Mouse (Mus musculus) hindbrain, embryonic 13.5 days (tissue): ENCODE results near the gene Cactin. TPM values are rescaled to one million over a fixed set of nuclear protein-coding genes. Genes with fewer than 3 reads are reported as not detected.
A peak's percentile ranks its signal among the peaks of the same experiment; 100 is the strongest.

Experiments used
- ATAC-seq: fragments of 200-750 bp; cut with Nextera tagmentation; 2 replicates; pipeline ENCODE4 v1.8.0; 2017; ENCODE audit warnings: moderate TSS enrichment; ENCODE audit not compliant: low FRiP score
- H3K27ac ChIP-seq: fragments of 300-500 bp; sonication (generic); 2 replicates; pipeline ENCODE4 v1.5.1; 2015; ENCODE audit warnings: inconsistent platforms, mild to moderate bottlenecking, moderate library complexity
- H3K27me3 ChIP-seq: fragments of 300-500 bp; sonication (generic); 2 replicates; pipeline ENCODE4 v1.6.1; 2015; ENCODE audit warnings: mild to moderate bottlenecking, inconsistent platforms
- H3K36me3 ChIP-seq: fragments of 300-500 bp; sonication (generic); 2 replicates; pipeline ENCODE4 v1.6.1; 2015; ENCODE audit warnings: mild to moderate bottlenecking, inconsistent platforms
- H3K4me1 ChIP-seq: fragments of 300-500 bp; sonication (generic); replicated peaks from 2 replicates; pipeline ENCODE4 v1.6.1; 2015; ENCODE audit warnings: inconsistent platforms
- H3K4me2 ChIP-seq: fragments of 300-500 bp; sonication (generic); 2 replicates; pipeline ENCODE4 v1.6.1; 2015; ENCODE audit warnings: inconsistent platforms, mild to moderate bottlenecking, moderate library complexity
- H3K4me3 ChIP-seq: fragments of 300-500 bp; sonication (generic); 2 replicates; pipeline ENCODE4 v1.5.1; 2015; ENCODE audit warnings: mild to moderate bottlenecking, inconsistent platforms
- H3K9ac ChIP-seq: fragments of 300-500 bp; sonication (generic); 2 replicates; pipeline ENCODE4 v1.6.1; 2015; ENCODE audit warnings: mild to moderate bottlenecking, inconsistent platforms
- H3K9me3 ChIP-seq: fragments of 300-500 bp; sonication (generic); 2 replicates; pipeline ENCODE4 v1.6.1; 2016; ENCODE audit warnings: inconsistent platforms
- WGBS: fragments of 180-500 bp; shearing (Covaris S2); methylation state at CpG from one replicate; pipeline ENCODE4 v1.1.7; 2015; 5-methylcytosine and 5-hydroxymethylcytosine counted together
- polyA plus RNA-seq: library from polyadenylated mRNA; unstranded; fragments of >200 nt; fragmentation: Nextera tagmentation; extraction: Ambion mirVana; gene quantifications from 2 replicates; pipeline ENCODE4 v1.2.1, GENCODE M21; 2015

Cactin gene
- polyA plus RNA-seq, 1 experiment from 2014 or later, result 33.5 TPM

DNA sequence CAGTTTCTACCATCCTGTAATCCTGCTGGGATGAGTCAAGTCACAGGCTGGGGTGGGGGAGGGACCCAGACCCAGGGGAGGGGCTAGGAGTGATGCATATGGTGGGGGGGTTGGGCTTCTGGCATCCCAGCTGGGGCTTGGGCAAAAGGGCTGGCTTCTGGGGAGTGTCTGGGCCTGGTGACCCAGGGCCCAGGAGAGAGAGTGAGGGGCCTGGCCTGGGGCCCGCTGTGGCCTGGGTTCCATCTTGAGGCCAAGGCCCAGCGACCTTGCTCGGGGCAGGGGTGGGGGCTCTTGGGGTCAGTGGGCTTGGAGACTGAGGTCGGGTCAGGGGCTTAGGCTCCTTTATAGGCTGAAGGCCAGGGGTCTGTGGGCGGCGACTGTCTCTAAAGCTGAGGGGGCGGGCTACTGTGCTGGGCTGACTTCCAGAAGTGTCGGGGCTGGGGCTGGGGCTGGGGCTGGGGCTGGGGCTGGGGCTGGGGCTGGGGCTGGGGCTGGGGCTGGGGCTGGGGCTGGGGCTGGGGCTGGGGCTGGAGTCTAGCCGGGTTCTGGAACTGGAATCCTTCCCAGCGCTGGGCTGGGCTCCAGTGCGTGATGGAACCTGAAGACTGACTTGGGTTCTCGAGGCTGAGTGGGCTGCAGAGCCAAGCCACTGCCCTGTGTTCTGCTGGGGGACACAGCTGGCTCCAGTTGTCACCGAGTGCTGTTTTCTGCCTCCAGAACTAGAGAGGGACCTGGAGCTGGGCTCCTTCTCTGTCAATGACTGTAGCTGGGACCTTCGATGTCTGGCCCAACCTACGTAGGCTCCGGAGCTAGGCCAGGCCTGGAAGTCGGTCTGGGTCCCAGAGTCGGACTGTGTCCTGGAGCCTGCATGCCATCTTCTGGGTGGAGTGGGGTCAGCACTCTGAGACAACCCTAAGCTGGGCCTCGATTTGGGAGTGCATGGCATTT is 14.8 kb downstream of the Cactin start:
- Histone ChIP-seq H3K36me3 (no peaks in the 10 kb centered on the region), H3K27ac (no peak overlapping the region), H3K9me3 (no peaks in the 10 kb centered on the region), H3K9ac (0 out of 2 replicates have a peak overlapping the region, but pooled peaks have one; percentile 19), H3K4me2 (no peak overlapping the region), H3K27me3 (peaks cover 63% of the 10 kb centered on the region), H3K4me1 (peaks cover 12% of the 10 kb centered on the region), H3K4me3 (no peak overlapping the region)
- WGBS, result 41% methylated on average over 15 of the region's 19 CpGs
- ATAC-seq, result no peak

DNA sequence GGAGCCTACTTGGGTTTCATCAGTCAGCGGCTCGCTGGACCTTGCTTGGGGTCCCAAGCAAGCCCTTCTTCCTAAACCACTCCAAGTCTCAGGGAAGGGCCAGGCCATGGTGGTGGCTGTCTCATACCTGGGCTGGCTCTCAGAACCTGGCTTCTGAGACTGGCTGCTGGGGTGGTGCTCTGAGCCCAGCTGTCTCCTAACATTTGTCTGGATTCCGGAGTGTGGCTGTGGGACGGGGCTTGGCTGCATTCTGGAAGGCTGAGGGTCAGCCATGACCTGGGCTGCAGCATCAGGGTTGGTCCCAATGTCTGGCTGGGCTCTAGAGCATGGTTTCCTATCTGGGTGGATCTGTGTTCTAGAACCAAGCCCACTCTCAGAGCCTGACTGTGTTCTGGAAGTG is 15.7 kb downstream of the Cactin start:
- Histone ChIP-seq H3K4me2 (no peak overlapping the region), H3K27ac (no peak overlapping the region), H3K36me3 (no peaks in the 10 kb centered on the region), H3K9ac (no peak overlapping the region), H3K4me3 (no peak overlapping the region), H3K4me1 (peaks cover 12% of the 10 kb centered on the region), H3K27me3 (peaks cover 69% of the 10 kb centered on the region), H3K9me3 (no peaks in the 10 kb centered on the region)
- ATAC-seq, result no peak
- 93% methylated on average over 4 of the region's 4 CpGs for WGBS

DNA sequence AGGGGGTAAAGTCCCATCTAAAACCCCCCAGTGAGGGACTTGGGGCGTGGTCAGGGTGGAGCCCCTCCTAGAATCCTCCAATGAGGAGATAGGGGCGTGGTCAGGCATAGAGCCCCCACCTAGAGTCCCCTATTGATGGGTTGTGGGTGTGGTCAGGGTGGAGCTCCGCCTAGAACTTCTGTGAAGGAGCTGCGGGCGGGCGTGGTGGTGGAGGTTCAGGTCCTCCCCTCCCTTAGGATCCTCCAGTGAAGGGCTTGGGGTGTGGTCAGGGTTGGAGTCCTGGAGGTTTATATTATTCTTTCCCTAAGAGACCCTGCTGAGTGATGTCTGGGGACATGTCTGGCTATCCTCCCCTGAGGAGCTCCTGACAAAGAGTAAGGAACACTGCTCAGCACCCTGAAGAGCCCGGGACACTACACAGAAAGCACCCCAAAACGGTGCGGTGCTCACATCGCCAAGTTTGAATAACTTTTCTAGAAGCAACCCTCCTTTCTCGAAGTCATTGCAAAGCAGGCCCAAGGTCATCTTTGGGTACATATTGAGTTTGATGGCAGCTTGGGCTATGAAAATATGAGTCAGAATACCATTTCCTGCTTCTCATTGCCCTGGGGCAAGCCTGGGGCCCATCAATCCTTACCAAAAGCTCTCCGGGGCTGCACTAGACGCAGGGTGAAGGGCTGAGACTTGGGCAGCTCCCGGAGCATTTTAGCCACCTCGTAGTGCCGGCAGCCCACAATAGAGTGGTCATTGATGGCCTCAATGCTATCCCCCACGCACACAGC is 19.8 kb downstream of the Cactin start:
- no peak overlapping the region for H3K27ac ChIP-seq
- H3K4me1 ChIP-seq, result peaks cover 8% of the 10 kb centered on the region
- peaks cover 79% of the 10 kb centered on the region for H3K27me3 ChIP-seq
- ATAC-seq, result no peak
- H3K4me2 ChIP-seq, result no peak overlapping the region
- no peaks in the 10 kb centered on the region for H3K36me3 ChIP-seq
- no peak overlapping the region for H3K4me3 ChIP-seq
- no peaks in the 10 kb centered on the region for H3K9me3 ChIP-seq
- WGBS, result 34% methylated on average over 17 of the region's 17 CpGs
- H3K9ac ChIP-seq, result no peak overlapping the region

DNA sequence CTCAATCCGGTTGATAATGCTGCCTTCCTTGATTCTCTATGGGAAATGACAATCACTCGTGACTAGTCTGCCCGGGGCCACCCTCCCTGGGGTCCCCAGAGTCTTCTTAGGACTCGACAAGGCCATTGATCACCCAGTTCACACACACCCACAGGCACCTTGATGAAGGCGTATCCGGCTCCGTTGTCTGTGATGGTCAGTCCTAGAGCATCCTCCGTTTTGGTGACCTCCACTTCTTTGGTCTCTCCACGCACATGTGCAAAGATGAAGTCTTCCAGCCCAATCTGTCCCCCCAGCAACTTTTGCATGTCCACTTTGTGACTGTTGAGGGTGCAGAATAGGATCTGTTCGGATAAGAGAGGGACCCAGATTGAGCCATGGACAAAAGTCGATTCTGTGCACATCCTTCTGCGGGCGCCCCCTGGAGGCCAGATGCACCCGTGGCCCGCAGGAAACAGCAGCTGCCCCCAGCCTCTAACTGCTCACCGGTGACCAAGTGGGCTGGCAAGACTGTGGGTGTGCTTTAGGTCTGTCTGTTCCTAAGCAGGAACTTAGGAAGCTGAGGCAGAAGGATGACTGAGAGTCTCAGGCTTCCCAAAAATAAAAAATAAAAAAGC is 20.5 kb downstream of the Cactin start:
- no peaks in the 10 kb centered on the region for H3K36me3 ChIP-seq
- H3K9me3 ChIP-seq, result no peaks in the 10 kb centered on the region
- ATAC-seq, result no peak
- H3K4me1 ChIP-seq, result peaks cover 10% of the 10 kb centered on the region
- no peak overlapping the region for H3K4me2 ChIP-seq
- H3K4me3 ChIP-seq, result no peak overlapping the region
- WGBS, result 36% methylated on average over 16 of the region's 16 CpGs
- peaks cover 86% of the 10 kb centered on the region for H3K27me3 ChIP-seq
- no peak overlapping the region for H3K27ac ChIP-seq
- no peak overlapping the region for H3K9ac ChIP-seq

DNA sequence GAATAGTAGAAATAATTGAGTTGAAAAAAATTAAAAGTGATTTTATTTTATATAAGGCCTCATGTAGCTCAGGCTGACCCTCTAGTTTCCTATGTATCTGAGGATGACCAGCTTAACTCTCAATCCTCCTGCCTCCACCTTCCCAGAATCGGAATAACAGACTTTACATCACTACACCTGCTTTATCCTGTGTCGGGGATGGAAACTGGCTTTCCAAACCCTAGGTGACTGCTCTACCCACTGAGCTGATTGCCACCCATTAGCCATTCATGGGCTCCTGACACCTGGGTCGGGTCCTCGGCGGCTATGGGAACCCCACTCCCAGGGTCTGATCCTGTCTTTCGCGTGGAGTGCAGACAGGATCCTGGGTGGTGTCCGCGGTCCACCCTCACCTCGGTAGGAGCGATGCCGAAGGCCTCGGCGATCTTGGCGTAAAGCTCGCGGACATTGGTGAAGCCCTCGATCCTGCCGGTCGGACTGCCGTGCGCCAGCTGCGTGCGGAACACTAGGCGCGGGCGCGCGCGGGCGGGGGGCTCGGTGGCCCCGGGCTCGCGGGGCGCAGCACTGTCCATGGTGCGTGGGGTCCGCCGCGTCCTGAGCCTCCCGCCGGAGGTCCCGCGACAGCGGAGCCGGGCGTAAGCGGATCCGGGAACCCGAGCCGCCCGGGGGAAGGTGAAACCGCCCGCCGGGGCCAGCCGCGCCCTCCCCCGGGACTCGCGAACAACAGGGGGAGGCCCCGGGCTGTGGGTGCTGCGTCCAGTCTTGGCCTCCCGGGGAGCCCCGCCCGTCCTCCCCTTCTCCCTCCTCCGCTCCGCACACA is 22.0 kb downstream of the Cactin start, which contains the start of gene Gipc3:
Gipc3 (minus strand) TSS at position 581 of the 820 bp plus-strand sequence.
- H3K27ac ChIP-seq, result no peak within 1 kb of the TSS
- 8% methylated on average over 55 of the region's 67 CpGs for WGBS
- H3K4me3 ChIP-seq, result peak within 1 kb of the TSS; percentile 46
- H3K27me3 ChIP-seq, result peaks cover 88% of the 10 kb centered on the region
- H3K9ac ChIP-seq, result peak within 1 kb of the TSS; percentile 67
- ATAC-seq, result no peak
- no peaks in the 10 kb centered on the region for H3K9me3 ChIP-seq
- no peaks in the 10 kb centered on the region for H3K36me3 ChIP-seq
- peaks cover 18% of the 10 kb centered on the region for H3K4me1 ChIP-seq
- peak within 1 kb of the TSS; percentile 66 for H3K4me2 ChIP-seq

DNA sequence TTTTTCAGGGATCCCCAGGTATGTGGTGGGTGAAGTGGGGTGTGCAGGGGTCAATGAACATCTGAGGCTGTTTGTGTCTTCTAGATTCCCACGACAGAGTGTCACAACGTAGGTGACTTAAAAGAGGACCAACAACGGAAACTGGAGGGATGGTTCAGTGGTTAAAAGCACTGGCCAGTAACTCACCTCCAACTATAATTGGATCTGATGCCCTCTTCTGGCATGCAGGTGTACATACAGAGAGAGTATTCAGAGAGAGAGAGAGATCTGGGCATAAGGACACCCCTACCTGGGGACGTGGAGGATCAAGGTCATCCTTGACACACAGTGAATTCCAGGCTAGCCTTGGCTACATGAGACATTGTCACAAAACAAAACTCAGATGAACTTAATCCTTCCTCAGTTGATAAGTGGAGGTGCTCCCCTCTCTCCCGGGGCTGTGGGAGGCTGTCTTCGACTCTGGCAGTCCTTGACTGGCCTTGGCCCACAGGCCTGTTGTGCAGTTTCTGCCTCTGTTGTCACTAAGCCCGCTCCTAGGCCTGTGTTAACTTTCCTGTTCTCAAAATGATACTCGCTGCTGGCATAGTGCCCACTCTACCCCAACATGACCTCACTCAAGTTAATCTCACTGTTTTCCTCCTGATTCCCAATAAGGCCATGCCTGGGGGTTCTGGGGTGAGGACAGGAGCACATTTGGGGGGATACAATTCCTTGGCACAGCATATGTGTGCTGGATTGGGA is 23.7 kb downstream of the Cactin start:
- 59% methylated on average over 8 of the region's 8 CpGs for WGBS

DNA sequence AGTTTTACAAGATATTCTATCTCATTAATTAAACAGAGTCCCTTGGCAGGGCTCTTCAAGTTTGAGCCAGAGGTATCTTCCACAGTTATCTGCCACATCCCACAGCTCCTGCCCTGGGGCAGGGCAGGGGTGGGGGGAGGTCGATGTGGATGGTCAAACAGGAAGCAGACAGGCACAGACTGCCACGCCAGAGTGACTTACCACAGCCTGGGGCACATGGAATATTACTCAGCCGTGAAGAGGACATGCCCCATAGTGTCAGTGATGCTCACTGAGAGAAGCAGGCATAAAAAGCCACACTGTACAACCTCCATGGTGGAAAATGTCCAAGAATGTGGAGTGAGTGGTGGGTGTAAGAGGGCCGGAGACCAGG is 24.2 kb downstream of the Cactin start:
- Histone ChIP-seq H3K4me1 (peaks cover 32% of the 10 kb centered on the region), H3K27me3 (peaks cover 88% of the 10 kb centered on the region), H3K4me3 (no peak overlapping the region), H3K36me3 (no peaks in the 10 kb centered on the region), H3K9ac (no peak overlapping the region), H3K9me3 (no peaks in the 10 kb centered on the region), H3K4me2 (no peak overlapping the region), H3K27ac (no peak overlapping the region)
- no peak for ATAC-seq
- 91% methylated on average over 4 of the region's 4 CpGs for WGBS

More for the DNA sequence above, 23.7 kb downstream of the Cactin start:
- Histone ChIP-seq H3K27me3 (peaks cover 92% of the 10 kb centered on the region), H3K9me3 (no peaks in the 10 kb centered on the region), H3K9ac (no peak overlapping the region), H3K4me2 (no peak overlapping the region), H3K4me3 (no peak overlapping the region), H3K27ac (no peak overlapping the region), H3K36me3 (no peaks in the 10 kb centered on the region), H3K4me1 (peaks cover 28% of the 10 kb centered on the region)
- no peak for ATAC-seq

DNA sequence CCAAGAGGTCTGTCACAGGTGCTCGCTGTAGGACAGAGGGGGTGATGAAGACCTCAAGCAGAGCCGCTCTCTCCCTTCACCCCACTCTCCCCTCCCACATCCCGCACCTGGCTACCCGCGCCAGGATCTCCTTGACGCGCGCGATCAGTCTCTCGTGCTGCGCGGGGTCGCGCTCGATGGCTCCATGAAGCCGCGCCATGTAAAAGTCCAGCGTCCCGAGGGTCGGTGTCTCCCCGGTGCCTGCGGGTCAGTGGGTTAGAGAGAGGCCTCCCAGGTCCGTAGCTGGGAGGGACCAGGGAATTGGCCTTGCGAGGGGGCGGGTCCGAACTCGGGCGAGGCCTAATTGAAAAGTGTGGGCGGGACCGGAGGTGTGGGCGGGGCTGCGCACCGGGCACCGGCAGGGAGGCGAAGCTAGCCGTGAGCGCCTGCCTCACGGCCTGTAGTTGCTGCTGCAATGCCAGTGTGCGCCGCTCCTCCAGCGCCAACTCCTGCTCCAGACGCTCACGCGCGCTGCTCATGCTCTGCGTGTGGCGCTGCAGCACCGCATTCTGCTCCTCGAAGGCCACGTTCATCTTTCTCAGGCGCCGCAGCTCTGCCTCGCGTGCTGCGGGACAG is 25.7 kb downstream of the Cactin start:
- H3K4me1 ChIP-seq, result peaks cover 32% of the 10 kb centered on the region
- no peaks in the 10 kb centered on the region for H3K36me3 ChIP-seq
- peaks cover 74% of the 10 kb centered on the region for H3K27me3 ChIP-seq
- WGBS, result 10% methylated on average over 55 of the region's 55 CpGs
- peak overlapping the region; percentile 31 for H3K4me3 ChIP-seq
- no peak overlapping the region for H3K27ac ChIP-seq
- no peaks in the 10 kb centered on the region for H3K9me3 ChIP-seq
- H3K9ac ChIP-seq, result peak overlapping the region; percentile 61
- no peak for ATAC-seq
- peak overlapping the region; percentile 53 for H3K4me2 ChIP-seq

DNA sequence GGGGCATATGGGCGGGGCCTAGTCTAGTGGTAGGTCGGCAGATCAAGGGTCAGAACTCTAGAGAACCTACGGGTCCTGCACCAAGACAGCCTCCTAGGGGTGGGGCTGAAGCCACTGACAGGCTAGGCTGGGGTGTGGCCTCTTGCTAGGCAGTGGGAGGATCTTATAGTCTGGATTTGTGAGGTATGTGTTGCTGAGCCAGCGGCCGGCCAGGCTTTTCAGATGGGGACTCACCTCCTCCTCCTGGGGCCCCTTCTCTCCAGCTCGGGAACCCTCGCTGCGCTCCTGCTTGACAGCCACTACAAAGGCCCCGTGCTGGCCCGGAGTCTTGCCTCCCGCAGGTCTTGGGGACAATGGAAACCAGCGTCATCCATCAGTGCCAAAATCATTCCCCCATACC is 28.2 kb downstream of the Cactin start:
- Histone ChIP-seq H3K27ac (no peak overlapping the region), H3K4me3 (peak overlapping the region; percentile 73), H3K9me3 (no peaks in the 10 kb centered on the region), H3K27me3 (peaks cover 49% of the 10 kb centered on the region), H3K9ac (peak overlapping the region; percentile 80; the same call in 1 of the 2 replicates), H3K4me1 (peaks cover 24% of the 10 kb centered on the region), H3K36me3 (no peaks in the 10 kb centered on the region), H3K4me2 (peak overlapping the region; percentile 93)
- 2% methylated on average over 12 of the region's 12 CpGs for WGBS
- no peak for ATAC-seq

DNA sequence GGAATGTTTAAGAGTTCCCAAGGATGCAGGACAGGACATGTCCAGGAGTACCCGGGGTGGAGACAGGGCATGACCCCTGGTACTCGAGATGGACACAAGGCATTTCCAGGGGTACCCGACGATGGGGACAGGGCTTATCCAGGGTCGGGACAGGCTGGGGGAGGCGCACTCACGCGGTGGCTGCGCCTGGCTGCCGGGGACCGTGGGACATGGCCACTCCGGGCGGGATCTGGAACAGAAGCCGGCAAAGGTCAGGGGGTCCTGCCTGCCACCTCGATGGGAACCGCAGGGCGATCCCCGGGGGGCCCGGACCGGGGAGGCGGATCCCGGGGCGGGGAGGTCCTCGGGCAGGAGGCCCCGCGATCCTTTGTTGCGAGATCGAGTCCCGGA is 29.1 kb downstream of the Cactin start:
- ATAC-seq, result peak; percentile 8; the same call in 1 of the 2 replicates
- Histone ChIP-seq H3K27me3 (peaks cover 45% of the 10 kb centered on the region), H3K9ac (peak overlapping the region; percentile 80), H3K4me1 (peaks cover 24% of the 10 kb centered on the region), H3K4me2 (peak overlapping the region; percentile 93), H3K36me3 (no peaks in the 10 kb centered on the region), H3K27ac (0 out of 2 replicates have a peak overlapping the region, but pooled peaks have one; percentile 44), H3K4me3 (peak overlapping the region; percentile 73), H3K9me3 (no peaks in the 10 kb centered on the region)
- WGBS, result under 1% methylated on average over 29 of the region's 29 CpGs
